Mouse (Mus musculus): ENCODE measurements around the gene Thegl. TPM values are rescaled to one million over a fixed set of nuclear protein-coding genes. Genes with fewer than 3 reads are reported as not detected.

Thegl gene
- polyA plus RNA-seq, 1 experiment from 2014 or later = 0.22 TPM

GRCm38 (mm10) chr5:77097686-77098085, 81.9 kb downstream of the Thegl start:
- H3K36me3 ChIP-seq = no peaks in the 10 kb centered on the region
- no peak overlapping the region for H3K27ac ChIP-seq
- H3K4me1 ChIP-seq = 0 out of 2 replicates have a peak, but pooled peaks cover 2% of the 10 kb centered on the region
- H3K4me3 ChIP-seq (replicated peaks) = no peak overlapping the region
- no peaks in the 10 kb centered on the region for H3K27me3 ChIP-seq (replicated peaks)
- no peak overlapping the region for H3K9ac ChIP-seq
- 46% methylated on average over 6 of the region's 6 CpGs for WGBS
- ATAC-seq (ENCODE audit: insufficient read depth, low FRiP score, low read depth) = no peak
- no peaks in the 10 kb centered on the region for H3K9me3 ChIP-seq
- H3K4me2 ChIP-seq = no peak overlapping the region

GRCm38 (mm10) chr5:77098874-77099273, 83.1 kb downstream of the Thegl start:
- H3K4me3 ChIP-seq (replicated peaks) = no peak overlapping the region
- no peaks in the 10 kb centered on the region for H3K27me3 ChIP-seq (replicated peaks)
- 0 out of 2 replicates have a peak, but pooled peaks cover 2% of the 10 kb centered on the region for H3K4me1 ChIP-seq
- 86% methylated on average over 3 of the region's 3 CpGs for WGBS
- no peaks in the 10 kb centered on the region for H3K9me3 ChIP-seq
- ATAC-seq (ENCODE audit: insufficient read depth, low FRiP score, low read depth) = no peak
- H3K9ac ChIP-seq = no peak overlapping the region
- no peak overlapping the region for H3K27ac ChIP-seq
- H3K36me3 ChIP-seq = no peaks in the 10 kb centered on the region
- H3K4me2 ChIP-seq = no peak overlapping the region

- WGBS = 55% methylated on average over 11 of the region's 11 CpGs
- Histone ChIP-seq H3K9ac (no peak overlapping the region), H3K27me3 (replicated peaks) (no peaks in the 10 kb centered on the region), H3K36me3 (no peaks in the 10 kb centered on the region), H3K9me3 (no peaks in the 10 kb centered on the region), H3K4me2 (no peak overlapping the region), H3K4me3 (replicated peaks) (no peak overlapping the region), H3K4me1 (no peaks in the 10 kb centered on the region), H3K27ac (no peak overlapping the region)
- no peak for ATAC-seq (ENCODE audit: insufficient read depth, low FRiP score, low read depth)
Measured at GRCm38 (mm10) chr5:77099317-77099996, 83.6 kb downstream of the Thegl start.

- 77% methylated on average over 6 of the region's 6 CpGs for WGBS
- H3K9me3 ChIP-seq = no peaks in the 10 kb centered on the region
- H3K4me2 ChIP-seq = no peak overlapping the region
- H3K9ac ChIP-seq = no peak overlapping the region
- H3K27me3 ChIP-seq (replicated peaks) = no peaks in the 10 kb centered on the region
- no peak overlapping the region for H3K4me3 ChIP-seq (replicated peaks)
- H3K27ac ChIP-seq = no peak overlapping the region
- no peaks in the 10 kb centered on the region for H3K36me3 ChIP-seq
- no peaks in the 10 kb centered on the region for H3K4me1 ChIP-seq
- ATAC-seq (ENCODE audit: insufficient read depth, low FRiP score, low read depth) = no peak
Measured at GRCm38 (mm10) chr5:77099997-77100380, 84.2 kb downstream of the Thegl start.

- H3K36me3 ChIP-seq = no peaks in the 10 kb centered on the region
- no peak overlapping the region for H3K27ac ChIP-seq
- no peak overlapping the region for H3K4me3 ChIP-seq (replicated peaks)
- no peak overlapping the region for H3K4me2 ChIP-seq
- ATAC-seq (ENCODE audit: insufficient read depth, low FRiP score, low read depth) = no peak
- 80% methylated on average over 6 of the region's 6 CpGs for WGBS
- H3K9me3 ChIP-seq = no peaks in the 10 kb centered on the region
- H3K27me3 ChIP-seq (replicated peaks) = no peaks in the 10 kb centered on the region
- no peak overlapping the region for H3K9ac ChIP-seq
- no peaks in the 10 kb centered on the region for H3K4me1 ChIP-seq
Measured at GRCm38 (mm10) chr5:77100691-77101090, 84.9 kb downstream of the Thegl start.

- 76% methylated on average over 15 of the region's 15 CpGs for WGBS
- H3K27ac ChIP-seq = no peak overlapping the region
- ATAC-seq (ENCODE audit: insufficient read depth, low FRiP score, low read depth) = no peak
Measured at GRCm38 (mm10) chr5:77102522-77103365, 86.9 kb downstream of the Thegl start.

GRCm38 (mm10) chr5:77107146-77107822, 91.5 kb downstream of the Thegl start:
- H3K27ac ChIP-seq = no peak overlapping the region
- H3K36me3 ChIP-seq = no peaks in the 10 kb centered on the region
- no peaks in the 10 kb centered on the region for H3K4me1 ChIP-seq
- H3K4me3 ChIP-seq (replicated peaks) = no peak overlapping the region
- no peak for ATAC-seq (ENCODE audit: insufficient read depth, low FRiP score, low read depth)
- H3K9me3 ChIP-seq = no peaks in the 10 kb centered on the region
- WGBS = 87% methylated on average over 11 of the region's 11 CpGs
- no peaks in the 10 kb centered on the region for H3K27me3 ChIP-seq (replicated peaks)
- H3K9ac ChIP-seq = no peak overlapping the region
- H3K4me2 ChIP-seq = no peak overlapping the region

More at GRCm38 (mm10) chr5:77102522-77103365, 86.9 kb downstream of the Thegl start:
- Histone ChIP-seq H3K4me2 (no peak overlapping the region), H3K27me3 (replicated peaks) (no peaks in the 10 kb centered on the region), H3K36me3 (no peaks in the 10 kb centered on the region), H3K4me1 (no peaks in the 10 kb centered on the region), H3K4me3 (replicated peaks) (no peak overlapping the region), H3K9me3 (no peaks in the 10 kb centered on the region), H3K9ac (no peak overlapping the region)

- WGBS = 88% methylated on average over 6 of the region's 6 CpGs
- no peaks in the 10 kb centered on the region for H3K4me1 ChIP-seq
- no peak for ATAC-seq (ENCODE audit: insufficient read depth, low FRiP score, low read depth)
- no peak overlapping the region for H3K27ac ChIP-seq
- H3K27me3 ChIP-seq (replicated peaks) = no peaks in the 10 kb centered on the region
- H3K4me3 ChIP-seq (replicated peaks) = no peak overlapping the region
- H3K9ac ChIP-seq = no peak overlapping the region
- no peak overlapping the region for H3K4me2 ChIP-seq
- no peaks in the 10 kb centered on the region for H3K9me3 ChIP-seq
- H3K36me3 ChIP-seq = no peaks in the 10 kb centered on the region
Measured at GRCm38 (mm10) chr5:77108806-77109205, 93.0 kb downstream of the Thegl start.

- Histone ChIP-seq H3K27me3 (replicated peaks) (no peaks in the 10 kb centered on the region), H3K4me1 (0 out of 2 replicates have a peak, but pooled peaks cover 2% of the 10 kb centered on the region), H3K9ac (no peak overlapping the region), H3K36me3 (no peaks in the 10 kb centered on the region), H3K9me3 (no peaks in the 10 kb centered on the region), H3K4me3 (replicated peaks) (no peak overlapping the region), H3K27ac (no peak overlapping the region), H3K4me2 (no peak overlapping the region)
- ATAC-seq (ENCODE audit: insufficient read depth, low FRiP score, low read depth) = no peak
- WGBS = 46% methylated on average over 2 of the region's 2 CpGs
Measured at GRCm38 (mm10) chr5:77109814-77110213, 94.0 kb downstream of the Thegl start.

Other genes with a start within 250 kb of the Thegl start
- 14.5 and 16.7 TPM in 2 replicates for gene Aasdh, start 110.5 kb upstream of the Thegl start, polyA plus RNA-seq (2015; fragmentation: Nextera tagmentation; extraction: Ambion mirVana)
- 220 and 231 TPM in 2 replicates for gene Paics, start 64.7 kb upstream of the Thegl start, polyA plus RNA-seq (2015; fragmentation: Nextera tagmentation; extraction: Ambion mirVana)
- 27.0 and 27.6 TPM in 2 replicates for gene Ppat, start 64.4 kb upstream of the Thegl start, polyA plus RNA-seq (2015; fragmentation: Nextera tagmentation; extraction: Ambion mirVana)
- gene Srp72, start 41.3 kb upstream of the Thegl start, polyA plus RNA-seq (2015; fragmentation: Nextera tagmentation; extraction: Ambion mirVana) = 89.4 and 94.1 TPM in 2 replicates
- gene Arl9, start 12.0 kb upstream of the Thegl start, polyA plus RNA-seq (2015; fragmentation: Nextera tagmentation; extraction: Ambion mirVana) = 0.54 TPM in 1 of 2 replicates, not detected in the other
- 2.1 and 3.5 TPM in 2 replicates for gene Hopx, start 99.1 kb downstream of the Thegl start, polyA plus RNA-seq (2015; fragmentation: Nextera tagmentation; extraction: Ambion mirVana)
- gene Spink2, start 195.4 kb downstream of the Thegl start, polyA plus RNA-seq (2015; fragmentation: Nextera tagmentation; extraction: Ambion mirVana) = 1.6 and 1.9 TPM in 2 replicates
- gene Rest, start 249.5 kb downstream of the Thegl start, polyA plus RNA-seq (2015; fragmentation: Nextera tagmentation; extraction: Ambion mirVana) = 27.1 and 28.7 TPM in 2 replicates

All from stomach, embryonic 15.5 days (tissue).